Comparison of ENCODE assay signal across 11 mouse cellular contexts in the genomic region with DNA sequence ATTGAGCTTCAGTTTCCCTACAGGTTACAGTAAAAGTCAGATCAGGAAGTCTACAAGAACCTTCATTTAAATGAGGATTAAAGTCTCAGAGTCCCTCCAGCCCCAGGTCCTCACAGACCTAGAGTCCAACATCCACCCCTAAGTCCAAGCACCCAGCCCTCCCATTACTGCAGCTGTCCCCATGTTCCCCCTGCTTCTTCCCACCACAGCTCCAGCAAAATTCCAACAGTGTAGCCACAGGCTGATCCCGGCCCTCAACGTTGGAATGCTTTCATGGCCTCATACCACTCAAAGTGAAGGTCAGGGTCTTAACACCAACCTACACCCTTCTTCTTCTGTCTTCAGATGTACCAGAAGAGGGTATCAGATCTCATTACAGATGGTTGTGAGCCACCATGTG. TPM values are rescaled to one million over a fixed set of nuclear protein-coding genes. Genes with fewer than 3 reads are reported as not detected.
DNase-seq lines count a peak whose midpoint lies in the region; ATAC-seq and TF ChIP-seq lines count a peak whose summit lies in the region.
"Had no signal": no experiment of that assay in that cellular context is flagged by ENCODE, and none has a peak within 500 bp of the region (broad histone marks: within the 10 kb centered on the region; RNA-seq: fewer than 3 reads in every experiment).

No protein-coding gene starts in this region.

- peaks cover 94% of the 10 kb centered on the region for H3K4me1 ChIP-seq in heart, embryonic 13.5 days
- peaks cover 45% of the 10 kb centered on the region for H3K4me1 ChIP-seq in kidney, embryonic 15.5 days
- H3K4me1 ChIP-seq in testis, adult 2 months (ENCODE audit: control insufficient read depth, insufficient read depth, low read length) = peaks cover 2% of the 10 kb centered on the region; the same call in 1 of the 2 replicates
- H3K4me1 ChIP-seq in stomach, postnatal 0 days (replicated peaks; ENCODE audit: control insufficient read depth, insufficient read depth) = peaks cover 6% of the 10 kb centered on the region

- H3K9me3 ChIP-seq in heart, embryonic 13.5 days = no peaks in the 10 kb centered on the region
- H3K9me3 ChIP-seq in kidney, embryonic 15.5 days (replicated peaks) = no peaks in the 10 kb centered on the region
- no peaks in the 10 kb centered on the region for H3K9me3 ChIP-seq in stomach, postnatal 0 days (ENCODE audit: control insufficient read depth, low read length)
- H3K9me3 ChIP-seq: midbrain, embryonic 12.5 days had no signal

- peak overlapping the region; percentile 33; the same call in 1 of the 2 replicates for H3K9ac ChIP-seq in heart, embryonic 13.5 days
- no peak overlapping the region for H3K9ac ChIP-seq in kidney, embryonic 15.5 days
- no peak overlapping the region for H3K9ac ChIP-seq in stomach, postnatal 0 days (ENCODE audit: low read length)
- H3K9ac ChIP-seq: midbrain, embryonic 12.5 days had no signal

- no peak overlapping the region for H3K4me2 ChIP-seq in heart, embryonic 13.5 days
- no peak overlapping the region for H3K4me2 ChIP-seq in kidney, embryonic 15.5 days
- H3K4me2 ChIP-seq in stomach, postnatal 0 days (replicated peaks; ENCODE audit: low read depth) = no peak overlapping the region
- H3K4me2 ChIP-seq: midbrain, embryonic 12.5 days had no signal

- H3K27ac ChIP-seq in heart, embryonic 13.5 days (replicated peaks) = peak overlapping the region; percentile 67
- peak overlapping the region; percentile 22; the same call in 1 of the 2 replicates for H3K27ac ChIP-seq in kidney, embryonic 15.5 days
- H3K27ac ChIP-seq in testis, adult 2 months (ENCODE audit: control insufficient read depth, insufficient read depth, low read depth, low read length) = peak overlapping the region; percentile 51; the same call in 1 of the 2 replicates
- peak overlapping the region; percentile 30; the same call in 1 of the 2 replicates for H3K27ac ChIP-seq in stomach, postnatal 0 days (replicated peaks)
- H3K27ac ChIP-seq: macrophage; midbrain, embryonic 12.5 days had no signal

- TF ChIP-seq EP300 in stomach, postnatal 0 days (optimal IDR thresholded peaks at IDR 0.05) = no peak

- no peak for DNase-seq in heart, postnatal 10 days
- no peak for DNase-seq in kidney, postnatal 14 days
- DNase-seq in testis, postnatal 10 days (ENCODE audit: low spot score) = no peak
- DNase-seq in stomach, postnatal 0 days (ENCODE audit: low spot score) = no peak
- no peak for DNase-seq in ovary, postnatal 10 days (ENCODE audit: low spot score)
- DNase-seq: kidney, adult 8-10 months had no signal

- TF ChIP-seq POLR2A in testis, adult 2 months (IDR thresholded peaks at IDR 0.05; ENCODE audit: control insufficient read depth, low read depth, low read length) = no peak

- no peak overlapping the region for H3K4me3 ChIP-seq in heart, embryonic 13.5 days
- no peak overlapping the region for H3K4me3 ChIP-seq in kidney, embryonic 15.5 days (replicated peaks)
- H3K4me3 ChIP-seq in testis, adult 2 months (ENCODE audit: control insufficient read depth, low read depth, low read length) = no peak overlapping the region
- no peak overlapping the region for H3K4me3 ChIP-seq in stomach, postnatal 0 days (ENCODE audit: low read depth, low read length)
- H3K4me3 ChIP-seq: midbrain, embryonic 12.5 days had no signal

- H3K27me3 ChIP-seq in heart, embryonic 13.5 days (replicated peaks) = no peaks in the 10 kb centered on the region
- no peaks in the 10 kb centered on the region for H3K27me3 ChIP-seq in kidney, embryonic 15.5 days
- H3K27me3 ChIP-seq in testis, adult 2 months (ENCODE audit: control insufficient read depth, insufficient read depth, low read length) = no peaks in the 10 kb centered on the region
- H3K27me3 ChIP-seq in stomach, postnatal 0 days (ENCODE audit: control insufficient read depth, insufficient read depth, low read length) = no peaks in the 10 kb centered on the region
- H3K27me3 ChIP-seq: midbrain, embryonic 12.5 days had no signal

- ATAC-seq in heart, embryonic 13.5 days (ENCODE audit: extremely low read depth, insufficient number of reproducible peaks, low FRiP score, low TSS enrichment) = no peak
- no peak for ATAC-seq in kidney, embryonic 15.5 days (replicated peaks; ENCODE audit: low FRiP score)
- ATAC-seq in stomach, postnatal 0 days (ENCODE audit: low FRiP score, low TSS enrichment) = no peak

- H3K36me3 ChIP-seq in heart, embryonic 13.5 days = peaks cover 18% of the 10 kb centered on the region
- H3K36me3 ChIP-seq in kidney, embryonic 15.5 days = 0 out of 2 replicates have a peak, but pooled peaks cover 5% of the 10 kb centered on the region
- H3K36me3 ChIP-seq in testis, adult 2 months (ENCODE audit: control insufficient read depth, insufficient read depth, low read length) = no peaks in the 10 kb centered on the region
- H3K36me3 ChIP-seq in stomach, postnatal 0 days (ENCODE audit: control insufficient read depth, insufficient read depth, low read length) = no peaks in the 10 kb centered on the region
- H3K36me3 ChIP-seq: midbrain, embryonic 12.5 days had no signal

- TF ChIP-seq CTCF in testis, adult 2 months (IDR thresholded peaks at IDR 0.05; ENCODE audit: control insufficient read depth, insufficient read depth, insufficient replicate concordance, low read depth, low read length) = no peak
- no peak for TF ChIP-seq CTCF in stomach, postnatal 0 days (IDR thresholded peaks at IDR 0.05; ENCODE audit: low read depth)

- 48% methylated on average over 2 of the region's 2 CpGs for WGBS in heart, embryonic 13.5 days
- 79% methylated on average over 2 of the region's 2 CpGs for WGBS in kidney, embryonic 15.5 days
- 74% methylated on average over 2 of the region's 2 CpGs for whole genome bisulfite sequencing in stomach, postnatal 0 days

- intact Hi-C loops in heart, postnatal 10 days (cut with DNase I) = no loop called here

RNA-seq across cellular contexts. Expression of gene Pitpnm2, which starts 37.9 kb away (rescaled TPM):
- 5.1 and 6.6 TPM in 2 replicates for polyA plus RNA-seq in heart, embryonic 13.5 days (2015; fragmentation: Nextera tagmentation; extraction: Ambion mirVana)
- total RNA-seq in heart, postnatal 10 days (2021) = 10 to 100 TPM; 54.2 to 58.3 TPM
- 3.5 and 3.6 TPM in 2 replicates for polyA plus RNA-seq in kidney, embryonic 15.5 days (2015; fragmentation: Nextera tagmentation; extraction: Ambion mirVana)
- 54.9 and 61.9 TPM in 2 replicates for polyA plus RNA-seq in testis, adult 2 months (2012; rRNA removed)
- 1.8 and 2.3 TPM in 2 replicates for polyA plus RNA-seq in stomach, postnatal 0 days (2015; fragmentation: Nextera tagmentation; extraction: Ambion mirVana)
